Mouse (Mus musculus): ENCODE measurements at regions not wholly inside any gene's neighbourhood (a gene's known extent, or its start where the extent isn't known, plus 50 kb on each side); places are given as distances from the start of the nearest gene placed in this dataset.

DNA sequence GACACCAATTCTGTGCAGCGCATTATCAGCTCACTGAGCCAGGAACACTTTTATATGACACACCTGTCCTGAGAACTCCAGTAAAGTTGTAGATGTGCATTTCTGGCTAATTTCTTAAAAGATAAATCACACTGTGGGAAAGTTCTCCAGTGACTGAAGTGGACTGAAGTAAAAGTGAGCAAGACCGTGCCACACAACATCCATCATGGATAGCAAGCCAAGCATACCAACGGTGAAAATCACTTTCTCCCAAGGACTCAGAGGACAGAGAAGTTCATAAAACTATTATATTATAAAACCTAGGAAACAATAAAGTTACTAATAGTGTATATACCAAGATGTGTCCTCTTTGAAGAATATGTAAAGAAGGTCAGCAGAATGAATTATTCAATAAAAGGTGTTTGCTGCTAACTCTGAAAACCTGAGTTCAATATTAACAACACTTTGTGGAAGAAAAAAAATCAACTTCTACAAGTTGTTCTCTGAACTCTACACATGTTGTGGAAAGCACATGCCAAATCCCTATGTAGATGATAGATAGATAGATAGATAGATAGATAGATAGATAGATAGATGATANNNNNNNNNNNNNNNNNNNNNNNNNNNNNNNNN lies 298.2 kb upstream of the Igbp1b start:
- Histone ChIP-seq H3K4me2 (replicated peaks) (no peak overlapping the region), H3K36me3 (replicated peaks; ENCODE audit: control insufficient read depth, insufficient read depth) (no peaks in the 10 kb centered on the region), H3K9ac (no peak overlapping the region), H3K27me3 (ENCODE audit: control insufficient read depth, insufficient read depth, low read length) (no peaks in the 10 kb centered on the region), H3K4me3 (replicated peaks; ENCODE audit: low read length) (no peak overlapping the region), H3K9me3 (ENCODE audit: control insufficient read depth, low read length) (no peaks in the 10 kb centered on the region), H3K27ac (no peak overlapping the region), H3K4me1 (replicated peaks; ENCODE audit: control insufficient read depth, insufficient read depth, low read length) (no peaks in the 10 kb centered on the region)
- DNase-seq (ENCODE audit: low spot score), result no peak
- ATAC-seq (ENCODE audit: low FRiP score), result no peak
- 100% methylated on average over 3 of the region's 3 CpGs for WGBS

DNA sequence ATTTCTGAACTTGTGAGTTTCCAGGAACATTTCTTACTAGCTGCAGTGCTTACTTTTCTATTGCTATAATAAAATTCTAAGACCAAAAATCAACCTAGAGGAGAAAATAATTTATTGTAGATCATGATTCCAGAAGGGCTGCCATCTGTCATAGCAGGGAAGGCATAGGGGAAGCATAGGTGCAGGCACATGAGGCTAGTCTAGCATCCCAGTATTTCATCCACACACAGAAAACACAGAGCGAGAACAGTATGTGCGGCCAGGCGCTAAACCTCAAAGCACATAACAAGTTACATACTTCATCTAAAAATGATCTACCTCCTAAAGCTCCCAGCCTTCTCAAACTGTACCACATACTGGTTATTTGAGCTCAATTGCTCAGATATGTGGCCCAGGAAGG lies 292.5 kb upstream of the Igbp1b start:
- Histone ChIP-seq H3K9me3 (ENCODE audit: control insufficient read depth, low read length) (no peaks in the 10 kb centered on the region), H3K27me3 (ENCODE audit: control insufficient read depth, insufficient read depth, low read length) (no peaks in the 10 kb centered on the region), H3K27ac (no peak overlapping the region), H3K36me3 (replicated peaks; ENCODE audit: control insufficient read depth, insufficient read depth) (no peaks in the 10 kb centered on the region), H3K4me1 (replicated peaks; ENCODE audit: control insufficient read depth, insufficient read depth, low read length) (no peaks in the 10 kb centered on the region), H3K4me3 (replicated peaks; ENCODE audit: low read length) (no peak overlapping the region), H3K9ac (no peak overlapping the region), H3K4me2 (replicated peaks) (no peak overlapping the region)
- ATAC-seq (ENCODE audit: low FRiP score) (no peak), DNase-seq (ENCODE audit: low spot score) (no peak)
- WGBS, result 97% methylated on average over 3 of the region's 3 CpGs

- DNase-seq (ENCODE audit: low spot score), result no peak
- WGBS, result 64% methylated on average over 5 of the region's 5 CpGs
- H3K9me3 ChIP-seq (ENCODE audit: control insufficient read depth, low read length), result no peaks in the 10 kb centered on the region
- H3K4me2 ChIP-seq (replicated peaks), result no peak overlapping the region
- no peaks in the 10 kb centered on the region for H3K27me3 ChIP-seq (ENCODE audit: control insufficient read depth, insufficient read depth, low read length)
- H3K9ac ChIP-seq, result no peak overlapping the region
- H3K36me3 ChIP-seq (replicated peaks; ENCODE audit: control insufficient read depth, insufficient read depth), result no peaks in the 10 kb centered on the region
- no peaks in the 10 kb centered on the region for H3K4me1 ChIP-seq (replicated peaks; ENCODE audit: control insufficient read depth, insufficient read depth, low read length)
- no peak for ATAC-seq (ENCODE audit: low FRiP score)
- H3K4me3 ChIP-seq (replicated peaks; ENCODE audit: low read length), result no peak overlapping the region
- H3K27ac ChIP-seq, result no peak overlapping the region
Measured at GRCm38 (mm10) chr6:138946632-138947031, 288.3 kb upstream of the Igbp1b start.

GRCm38 (mm10) chr6:138945432-138945831 lies 287.1 kb upstream of the Igbp1b start:
- Histone ChIP-seq H3K4me1 (replicated peaks; ENCODE audit: control insufficient read depth, insufficient read depth, low read length) (no peaks in the 10 kb centered on the region), H3K27ac (no peak overlapping the region), H3K27me3 (ENCODE audit: control insufficient read depth, insufficient read depth, low read length) (no peaks in the 10 kb centered on the region), H3K9ac (no peak overlapping the region), H3K4me3 (replicated peaks; ENCODE audit: low read length) (no peak overlapping the region), H3K4me2 (replicated peaks) (no peak overlapping the region), H3K36me3 (replicated peaks; ENCODE audit: control insufficient read depth, insufficient read depth) (no peaks in the 10 kb centered on the region), H3K9me3 (ENCODE audit: control insufficient read depth, low read length) (no peaks in the 10 kb centered on the region)
- no peak for DNase-seq (ENCODE audit: low spot score)
- 82% methylated on average over 1 of the region's 1 CpGs for WGBS
- no peak for ATAC-seq (ENCODE audit: low FRiP score)

GRCm38 (mm10) chr6:138920161-138920560 lies 261.8 kb upstream of the Igbp1b start:
- Histone ChIP-seq H3K9ac (no peak overlapping the region), H3K4me3 (replicated peaks; ENCODE audit: low read length) (no peak overlapping the region), H3K4me1 (replicated peaks; ENCODE audit: control insufficient read depth, insufficient read depth, low read length) (no peaks in the 10 kb centered on the region), H3K27me3 (ENCODE audit: control insufficient read depth, insufficient read depth, low read length) (no peaks in the 10 kb centered on the region), H3K27ac (no peak overlapping the region), H3K4me2 (replicated peaks) (no peak overlapping the region), H3K9me3 (ENCODE audit: control insufficient read depth, low read length) (no peaks in the 10 kb centered on the region), H3K36me3 (replicated peaks; ENCODE audit: control insufficient read depth, insufficient read depth) (no peaks in the 10 kb centered on the region)
- ATAC-seq (ENCODE audit: low FRiP score) (no peak), DNase-seq (ENCODE audit: low spot score) (no peak)
- 64% methylated on average over 2 of the region's 2 CpGs for WGBS

- WGBS, result 90% methylated on average over 4 of the region's 4 CpGs
Measured at GRCm38 (mm10) chr6:138919531-138919930, 261.2 kb upstream of the Igbp1b start.

DNA sequence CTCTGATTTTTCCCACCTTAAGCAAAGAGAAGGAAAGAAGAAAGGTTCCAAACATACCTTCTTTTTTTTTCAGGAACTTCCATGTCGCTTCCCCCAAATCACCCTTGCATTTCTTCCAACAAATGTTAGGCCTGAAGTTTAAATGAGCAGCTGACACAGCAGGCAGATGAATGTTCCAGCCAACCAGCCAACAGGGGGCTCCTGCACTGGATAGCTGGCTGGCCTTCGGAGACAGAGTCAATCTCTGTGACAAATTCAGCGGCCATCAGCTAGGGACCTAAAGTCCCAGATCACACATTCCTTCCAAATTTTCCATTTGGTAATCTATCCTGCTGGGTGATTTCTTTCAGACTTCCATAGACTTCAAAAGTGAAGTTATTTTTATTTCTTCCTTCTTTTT lies 256.6 kb upstream of the Igbp1b start:
- no peaks in the 10 kb centered on the region for H3K36me3 ChIP-seq (replicated peaks; ENCODE audit: control insufficient read depth, insufficient read depth)
- ATAC-seq (ENCODE audit: low FRiP score) (no peak), DNase-seq (ENCODE audit: low spot score) (no peak)
- no peaks in the 10 kb centered on the region for H3K9me3 ChIP-seq (ENCODE audit: control insufficient read depth, low read length)
- 58% methylated on average over 3 of the region's 3 CpGs for WGBS
- no peaks in the 10 kb centered on the region for H3K27me3 ChIP-seq (ENCODE audit: control insufficient read depth, insufficient read depth, low read length)
- no peak overlapping the region for H3K4me3 ChIP-seq (replicated peaks; ENCODE audit: low read length)
- H3K4me1 ChIP-seq (replicated peaks; ENCODE audit: control insufficient read depth, insufficient read depth, low read length), result no peaks in the 10 kb centered on the region
- no peak overlapping the region for H3K27ac ChIP-seq
- no peak overlapping the region for H3K9ac ChIP-seq
- no peak overlapping the region for H3K4me2 ChIP-seq (replicated peaks)

More at GRCm38 (mm10) chr6:138919531-138919930, 261.2 kb upstream of the Igbp1b start:
- Histone ChIP-seq H3K9ac (no peak overlapping the region), H3K27me3 (ENCODE audit: control insufficient read depth, insufficient read depth, low read length) (no peaks in the 10 kb centered on the region), H3K4me1 (replicated peaks; ENCODE audit: control insufficient read depth, insufficient read depth, low read length) (no peaks in the 10 kb centered on the region), H3K4me3 (replicated peaks; ENCODE audit: low read length) (no peak overlapping the region), H3K27ac (no peak overlapping the region), H3K36me3 (replicated peaks; ENCODE audit: control insufficient read depth, insufficient read depth) (no peaks in the 10 kb centered on the region), H3K4me2 (replicated peaks) (no peak overlapping the region), H3K9me3 (ENCODE audit: control insufficient read depth, low read length) (no peaks in the 10 kb centered on the region)
- ATAC-seq (ENCODE audit: low FRiP score), result no peak
- no peak for DNase-seq (ENCODE audit: low spot score)

GRCm38 (mm10) chr6:138873610-138874009 lies 215.3 kb upstream of the Igbp1b start:
- H3K27ac ChIP-seq, result peak overlapping the region; percentile 26; the same call in 1 of the 2 replicates
- no peak for DNase-seq (ENCODE audit: low spot score)
- H3K4me2 ChIP-seq (replicated peaks), result peak overlapping the region; percentile 17; the same call in 1 of the 2 replicates
- no peaks in the 10 kb centered on the region for H3K27me3 ChIP-seq (ENCODE audit: control insufficient read depth, insufficient read depth, low read length)
- H3K36me3 ChIP-seq (replicated peaks; ENCODE audit: control insufficient read depth, insufficient read depth), result no peaks in the 10 kb centered on the region
- no peaks in the 10 kb centered on the region for H3K9me3 ChIP-seq (ENCODE audit: control insufficient read depth, low read length)
- 64% methylated on average over 12 of the region's 12 CpGs for WGBS
- peaks cover 8% of the 10 kb centered on the region; the same call in 1 of the 2 replicates for H3K4me1 ChIP-seq (replicated peaks; ENCODE audit: control insufficient read depth, insufficient read depth, low read length)
- no peak overlapping the region for H3K4me3 ChIP-seq (replicated peaks; ENCODE audit: low read length)
- peak; percentile 48; the same call in 1 of the 2 replicates for ATAC-seq (ENCODE audit: low FRiP score)
- H3K9ac ChIP-seq, result no peak overlapping the region

DNA sequence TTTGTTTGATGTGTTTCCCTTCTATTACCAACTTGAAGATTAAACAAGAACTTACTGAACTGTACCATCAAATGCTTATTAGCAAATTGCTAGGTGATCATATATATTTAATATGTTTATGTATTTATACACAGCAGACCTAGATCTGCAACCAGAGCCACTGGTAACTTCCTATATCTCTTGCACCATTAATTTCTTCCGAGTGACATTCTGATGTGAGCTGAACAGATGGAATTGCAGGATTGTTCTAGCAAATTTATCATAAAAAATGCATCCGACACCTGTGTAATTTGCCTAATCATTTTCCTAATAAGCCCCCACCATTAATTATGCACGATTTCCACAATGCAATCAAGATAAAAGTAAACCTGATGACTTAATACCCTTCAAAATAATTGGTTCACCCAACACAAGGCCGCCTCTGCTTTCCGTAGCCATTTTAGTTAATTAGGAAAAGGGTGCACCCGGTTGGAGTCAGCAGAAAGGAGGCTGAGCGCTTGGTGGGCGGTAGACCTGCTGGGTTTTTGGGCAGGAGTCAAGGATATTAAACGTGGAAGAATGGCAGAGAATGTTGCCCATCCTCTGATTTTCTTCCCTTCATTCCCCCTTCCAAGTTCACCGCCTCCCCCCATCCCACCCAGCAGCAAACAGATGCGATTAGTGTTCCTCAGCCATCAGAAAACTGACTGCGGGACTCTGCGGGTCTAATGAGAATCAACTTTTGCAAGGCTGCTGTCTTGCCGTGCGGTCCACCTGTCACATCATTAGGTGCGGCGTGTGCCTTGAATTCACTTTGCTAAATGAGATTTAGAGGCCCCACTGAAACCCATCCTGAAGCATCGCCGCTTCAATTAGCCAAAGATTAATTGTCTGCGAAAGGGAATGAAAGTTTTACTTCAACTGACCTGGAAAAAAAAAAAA lies 214.4 kb upstream of the Igbp1b start:
- Histone ChIP-seq H3K4me2 (replicated peaks) (peak overlapping the region; percentile 17; the same call in 1 of the 2 replicates), H3K9ac (no peak overlapping the region), H3K36me3 (replicated peaks; ENCODE audit: control insufficient read depth, insufficient read depth) (no peaks in the 10 kb centered on the region), H3K27ac (no peak overlapping the region), H3K27me3 (ENCODE audit: control insufficient read depth, insufficient read depth, low read length) (no peaks in the 10 kb centered on the region), H3K4me3 (replicated peaks; ENCODE audit: low read length) (no peak overlapping the region), H3K9me3 (ENCODE audit: control insufficient read depth, low read length) (no peaks in the 10 kb centered on the region), H3K4me1 (replicated peaks; ENCODE audit: control insufficient read depth, insufficient read depth, low read length) (peaks cover 8% of the 10 kb centered on the region; the same call in 1 of the 2 replicates)
- WGBS, result 61% methylated on average over 20 of the region's 20 CpGs
- ATAC-seq (ENCODE audit: low FRiP score), result peak; percentile 71; the same call in 1 of the 2 replicates
- peak; percentile 30 for DNase-seq (ENCODE audit: low spot score)

All from hindbrain, embryonic 14.5 days (tissue).